Mouse (Mus musculus) embryo, embryonic 11.5 days (tissue): ENCODE measurements around the gene Foxk1.

ENCODE experiments used
- DNase-seq: peaks from one replicate; pipeline ENCODE4 v3.0.0-alpha.2; 2012; ENCODE audit warnings: low read depth, low spot score

Gene Foxk1

DNA sequence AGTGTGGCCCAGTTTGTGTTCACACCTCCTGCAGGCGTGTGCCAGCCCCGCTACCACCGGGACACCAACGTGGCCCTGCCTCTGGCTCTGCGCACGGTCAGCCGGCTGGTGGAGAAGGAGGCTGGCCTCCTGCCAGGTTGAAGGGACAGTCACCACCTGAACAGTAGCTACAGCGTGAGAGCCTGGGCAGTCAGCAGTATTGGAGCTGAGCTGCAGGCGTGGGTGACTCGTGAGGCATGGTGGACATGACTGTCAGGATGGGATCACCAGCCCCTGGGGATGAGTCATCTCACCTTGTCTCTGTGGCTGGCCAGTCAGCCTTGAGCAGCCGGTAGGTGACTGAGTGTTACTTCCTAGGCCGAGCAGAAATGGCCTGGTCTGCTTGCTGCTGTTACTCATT, 76.0 kb downstream of the Foxk1 start:
- no peak for DNase-seq

GRCm38 (mm10) chr5:142477866-142478615, 76.7 kb downstream of the Foxk1 start:
- no peak for DNase-seq

DNA sequence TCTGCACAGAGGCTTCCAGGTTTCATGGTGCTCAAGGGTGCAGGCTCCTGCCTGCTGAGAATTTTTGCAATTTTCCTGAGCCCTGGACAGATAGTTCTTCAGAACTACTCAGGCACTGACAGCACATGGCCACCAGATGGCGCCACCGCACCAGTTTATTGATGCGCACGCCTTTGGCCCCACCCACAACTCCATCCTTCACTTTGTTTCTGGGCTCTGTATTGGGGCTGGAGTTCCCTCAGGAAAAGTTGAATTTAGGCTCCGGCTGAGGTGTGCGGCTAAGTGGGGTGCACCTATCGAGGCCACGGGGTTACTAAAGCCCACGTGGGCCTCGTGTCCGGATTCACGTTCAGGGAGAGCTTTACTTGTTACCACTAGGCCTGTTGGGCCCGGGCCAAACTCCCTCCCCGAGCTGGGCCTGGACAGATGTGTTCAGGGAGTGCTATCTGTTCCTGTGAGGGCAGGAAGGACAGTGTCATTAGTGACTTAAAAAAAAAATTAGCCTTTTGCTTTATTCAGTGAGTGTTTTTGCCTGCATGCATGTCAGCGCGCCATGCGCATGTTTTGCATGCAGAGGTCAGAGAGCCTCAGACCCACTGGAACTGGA, 77.6 kb downstream of the Foxk1 start:
- DNase-seq: peak; percentile 67

DNA sequence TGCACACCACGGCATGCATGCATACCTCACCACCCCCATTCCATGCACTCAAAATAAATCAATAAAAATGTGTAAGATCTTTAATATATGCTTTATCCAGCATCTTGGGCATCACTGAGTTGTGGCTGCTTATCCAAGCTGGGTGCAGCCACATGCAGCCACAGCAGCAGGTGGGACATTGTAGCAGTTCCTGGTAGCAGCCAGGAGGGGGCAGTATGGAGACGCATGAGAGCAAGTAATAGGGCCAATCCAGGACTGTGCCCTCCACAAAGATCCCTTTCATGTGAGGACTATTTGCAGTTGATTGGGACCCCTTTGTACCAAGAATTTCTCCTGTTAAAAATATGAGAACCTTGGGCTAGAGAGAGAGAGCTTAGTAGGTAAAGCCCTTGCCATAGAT, 81.2 kb downstream of the Foxk1 start:
- DNase-seq: no peak

GRCm38 (mm10) chr5:142483581-142483980, 82.3 kb downstream of the Foxk1 start:
- no peak for DNase-seq

DNA sequence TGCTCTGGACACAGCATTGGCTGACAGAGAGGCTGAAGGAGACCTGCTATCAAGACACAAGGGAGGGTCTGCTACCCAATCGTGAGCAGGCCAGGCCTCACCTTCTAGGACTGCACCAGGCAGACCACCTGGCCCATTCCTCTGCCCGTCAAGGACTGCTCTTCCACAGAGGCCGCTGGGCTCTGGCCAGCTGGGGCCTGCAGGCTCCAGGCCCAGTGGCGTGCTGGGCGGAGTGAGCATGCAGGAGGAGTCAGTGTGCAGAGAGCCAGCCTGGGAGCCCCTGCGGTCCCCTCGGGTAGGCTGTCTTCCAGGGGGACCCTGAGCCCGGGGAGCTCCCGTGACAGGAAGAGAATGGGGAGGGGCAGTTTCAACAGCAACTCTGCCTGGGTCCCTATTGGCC, 85.4 kb downstream of the Foxk1 start:
- no peak for DNase-seq

DNA sequence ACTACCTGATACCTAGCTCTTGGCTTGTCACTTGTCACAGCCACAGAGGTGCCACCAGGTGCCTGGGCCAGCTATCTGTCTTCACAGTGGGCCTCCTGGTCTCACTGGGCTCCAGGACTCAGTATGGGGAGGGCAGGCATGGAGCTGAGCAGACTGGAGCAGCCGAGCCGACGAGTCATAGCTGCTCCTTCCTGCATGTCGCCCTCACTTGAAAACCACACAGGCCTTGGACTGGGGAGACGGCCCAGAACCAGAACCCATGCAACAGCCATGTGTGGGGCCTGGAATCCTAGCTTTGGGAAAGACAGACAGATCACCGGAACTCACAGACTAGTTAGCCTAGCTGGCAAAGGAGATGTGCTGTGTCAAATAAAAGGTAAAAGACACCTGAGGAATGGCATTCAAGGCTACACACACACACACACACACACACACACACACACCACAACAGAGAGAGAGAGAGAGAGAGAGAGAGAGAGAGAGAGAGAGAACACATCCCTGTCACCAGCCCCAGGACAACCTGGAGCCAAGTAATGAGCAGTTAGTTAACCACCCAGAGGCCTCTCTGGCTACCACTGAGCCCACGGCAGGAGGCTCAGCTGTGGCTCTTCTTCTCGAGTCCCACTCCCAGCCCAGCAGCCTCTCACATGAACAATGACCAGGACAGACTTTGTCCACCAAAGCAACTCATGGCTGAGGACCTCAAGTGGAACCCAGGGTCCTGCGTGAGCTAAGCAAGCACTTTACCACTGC, 88.8 kb downstream of the Foxk1 start:
- DNase-seq: no peak

- no peak for DNase-seq
Observed at GRCm38 (mm10) chr5:142493307-142493706, 92.0 kb downstream of the Foxk1 start.

- no peak for DNase-seq
Observed at GRCm38 (mm10) chr5:142495321-142496096, 94.2 kb downstream of the Foxk1 start.

DNA sequence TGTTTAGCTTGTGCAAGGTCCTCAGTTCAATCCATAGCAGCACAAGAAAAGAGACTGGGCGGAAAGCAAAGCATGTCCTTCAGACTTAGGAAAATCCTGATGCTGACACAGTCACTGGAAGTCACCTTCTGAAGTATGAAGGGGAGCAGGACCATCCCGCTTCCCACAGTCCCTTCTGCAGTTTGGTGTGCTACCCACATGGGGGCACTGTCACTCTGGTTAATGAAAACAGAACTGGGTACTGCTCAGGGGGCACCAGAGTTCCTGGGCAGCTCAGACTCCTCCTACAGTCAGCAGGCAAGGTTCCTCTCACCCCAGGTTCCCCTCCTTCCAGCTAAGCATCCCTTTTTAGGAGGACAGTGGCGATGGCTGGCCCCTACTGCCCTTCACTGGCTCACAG, 97.7 kb downstream of the Foxk1 start:
- peak; percentile 30 for DNase-seq

DNA sequence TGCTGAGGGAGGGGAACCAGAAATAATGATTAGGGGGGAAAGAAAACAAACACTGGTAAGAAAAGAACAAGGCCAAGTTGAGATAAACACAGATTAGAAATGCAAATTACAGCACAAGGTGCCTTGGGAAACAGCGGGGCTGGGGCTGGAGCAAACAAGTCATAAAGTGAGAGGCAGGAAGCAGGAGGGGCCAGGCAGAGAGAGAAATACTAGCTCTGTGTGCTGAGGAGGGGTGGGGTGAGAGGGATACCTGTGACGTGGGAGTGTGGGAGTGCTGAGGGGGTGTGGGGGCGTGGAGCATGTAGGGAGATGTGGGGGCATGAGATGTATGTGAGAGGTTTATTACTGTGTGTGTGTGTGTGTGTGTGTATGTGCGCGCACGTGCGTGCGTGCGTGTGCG, 99.6 kb downstream of the Foxk1 start:
- no peak for DNase-seq

GRCm38 (mm10) chr5:142502414-142502813, 101.1 kb downstream of the Foxk1 start:
- peak; percentile 74 for DNase-seq

DNA sequence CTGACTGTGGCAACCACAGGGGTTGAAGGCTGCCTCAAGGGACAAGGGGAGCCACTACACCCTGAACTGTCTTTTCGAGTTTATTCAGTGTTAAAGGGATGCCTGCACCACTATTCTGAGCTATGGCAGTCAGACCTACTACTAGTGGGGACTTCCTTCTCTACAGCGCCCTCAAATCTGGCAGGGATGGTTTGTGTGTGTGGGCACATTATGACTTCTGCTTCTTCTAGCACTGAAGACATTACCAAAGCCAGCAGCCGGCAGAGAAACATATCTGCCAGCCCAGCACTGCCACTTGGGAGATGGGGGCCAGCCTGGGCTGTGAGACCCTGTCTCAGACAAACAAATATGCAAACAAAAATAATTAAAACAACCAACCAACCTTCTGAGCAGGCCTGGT, 102.9 kb downstream of the Foxk1 start:
- DNase-seq: no peak

GRCm38 (mm10) chr5:142505695-142506423, 104.6 kb downstream of the Foxk1 start:
- no peak for DNase-seq

DNA sequence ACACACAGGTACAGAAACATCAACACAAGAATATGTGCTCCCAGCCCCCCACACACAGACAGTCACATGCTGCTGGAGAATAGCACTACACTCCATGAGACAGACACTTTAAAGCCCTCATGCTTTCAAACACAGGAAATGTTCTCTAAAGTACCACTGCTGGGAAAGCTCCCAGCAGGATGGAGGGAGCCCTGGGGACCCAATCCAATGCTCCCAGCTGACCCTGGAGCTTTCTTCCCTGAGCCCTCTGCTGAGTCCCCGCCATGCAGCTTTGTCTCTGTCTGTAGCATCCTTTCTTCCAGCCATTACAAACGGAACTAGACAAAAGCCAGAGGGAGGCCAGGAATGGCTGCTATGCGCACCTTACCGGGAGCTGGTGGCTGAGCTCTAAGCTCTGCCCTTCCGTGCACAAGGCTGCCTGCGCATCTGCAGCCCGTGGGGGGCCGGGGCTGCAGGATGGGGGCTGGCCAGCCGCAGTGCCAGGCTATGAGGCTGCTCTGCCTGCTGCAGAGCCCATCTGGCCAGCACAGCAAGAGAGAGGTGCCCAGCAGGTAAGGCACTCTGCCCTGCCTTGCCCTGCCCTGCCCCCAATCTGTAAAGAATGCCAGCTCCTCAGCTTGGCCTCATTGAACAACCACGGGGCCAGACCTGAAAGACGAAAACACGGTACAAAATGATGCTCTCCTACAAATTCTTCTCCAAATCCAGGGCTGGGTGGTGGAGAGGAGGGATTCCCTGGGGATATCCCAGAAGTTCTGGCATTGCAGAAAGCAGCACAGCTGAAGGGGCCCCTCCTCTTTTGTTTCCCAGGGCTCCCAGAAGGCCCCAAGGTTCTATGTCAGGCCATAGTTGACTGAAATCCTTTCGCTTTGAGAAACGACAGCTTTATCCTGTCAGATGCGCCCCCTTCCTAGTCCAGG, 108.1 kb downstream of the Foxk1 start:
- DNase-seq: no peak

DNA sequence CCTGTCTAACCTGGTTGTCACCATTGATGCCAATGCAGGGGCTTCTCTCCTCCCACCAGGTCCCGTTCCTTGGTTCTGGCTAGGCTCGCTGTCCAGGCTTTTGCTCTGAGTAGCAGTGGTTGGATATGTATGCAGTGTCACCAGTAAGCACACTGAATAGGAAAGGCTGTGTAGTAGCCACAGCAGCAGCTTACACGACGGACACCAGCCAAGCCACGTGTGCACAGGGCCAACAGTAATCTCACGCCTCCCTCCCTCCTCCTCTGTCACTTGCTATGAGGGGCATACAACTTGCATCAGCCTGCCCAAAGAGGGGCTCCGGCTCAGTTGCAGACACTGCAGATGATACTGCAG, 108.7 kb downstream of the Foxk1 start:
- no peak for DNase-seq
